Mouse (Mus musculus) lung, adult 2 months (tissue): ENCODE measurements at regions not wholly inside any gene's neighbourhood (a gene's known extent, or its start where the extent isn't known, plus 50 kb on each side); places are given as distances from the start of the nearest gene placed in this dataset.

Experiments
- DNase-seq: peaks from one replicate; pipeline ENCODE4 v3.0.0; 2022
- H3K4me1 ChIP-seq: fragments of 200-500 bp; 2 replicates; pipeline ENCODE4 v1.6.1; 2011; ENCODE audit warnings: low read length; ENCODE audit not compliant: control insufficient read depth, insufficient read depth
- H3K4me3 ChIP-seq: fragments of 200-500 bp; replicated peaks from 2 replicates; pipeline ENCODE3; 2011; ENCODE audit warnings: low read depth, mild to moderate bottlenecking, control low read depth, low read length; ENCODE audit errors: extremely low read depth
- CTCF ChIP-seq: fragments of 200-500 bp; IDR thresholded peaks from 2 replicates; pipeline ENCODE4 v1.5.1; 2011; ENCODE audit warnings: mild to moderate bottlenecking, low read length, control low read depth; ENCODE audit not compliant: insufficient read depth
- POLR2A ChIP-seq: fragments of 200-500 bp; IDR thresholded peaks from 2 replicates; pipeline ENCODE4 v1.6.1; 2011; ENCODE audit warnings: low read depth, mild to moderate bottlenecking, control low read depth, low read length, borderline replicate concordance; ENCODE audit errors: extremely low read depth
- WGBS: fragments of 180-500 bp; shearing (Covaris S2); methylation state at CpG from one replicate; pipeline ENCODE4 v1.1.7; 2018; 5-methylcytosine and 5-hydroxymethylcytosine counted together

DNA sequence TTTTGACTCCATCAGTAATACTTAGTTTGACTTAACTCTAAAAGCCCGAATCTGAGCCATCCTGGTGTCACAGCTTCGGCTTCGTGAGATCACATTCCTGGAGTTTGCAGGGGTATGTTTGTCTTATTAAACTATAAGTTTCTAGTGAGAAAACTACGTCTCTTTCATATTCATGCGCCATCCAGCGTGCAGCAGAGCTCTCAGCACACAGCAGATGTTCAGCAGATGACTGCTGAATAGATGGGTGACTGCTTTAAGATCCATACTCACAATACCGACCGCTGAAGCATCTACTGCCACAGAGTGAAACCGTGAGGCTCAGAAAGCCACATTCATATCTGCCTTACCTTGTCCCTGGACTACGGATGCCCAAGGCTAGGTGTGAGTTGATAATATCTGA lies 403.8 kb upstream of the Slc30a5 start:
- Histone ChIP-seq H3K4me1 (no peaks in the 10 kb centered on the region; the same call in 1 of the 2 replicates), H3K4me3 (no peak overlapping the region)
- no peak for TF ChIP-seq POLR2A
- no peak for TF ChIP-seq CTCF
- 80% methylated on average over 10 of the region's 10 CpGs for WGBS
- no peak for DNase-seq

DNA sequence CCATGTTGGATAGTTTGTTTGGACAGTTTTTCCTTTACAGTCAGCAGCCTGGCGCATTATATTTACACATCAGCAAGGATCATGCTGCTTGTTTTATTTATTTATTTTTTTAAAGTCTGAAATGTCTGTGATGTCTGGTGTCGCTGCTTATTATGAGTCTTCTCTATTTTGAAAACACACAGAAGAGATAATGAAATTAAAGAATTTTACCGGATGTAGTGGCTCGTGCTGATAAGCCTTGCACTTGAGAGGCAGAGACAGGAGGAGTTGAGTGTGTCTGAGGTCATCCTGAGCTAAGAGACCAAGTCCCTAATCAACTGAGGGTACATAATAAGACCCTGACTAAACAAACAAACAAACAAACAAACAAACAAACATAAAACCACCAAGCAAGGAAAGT lies 402.6 kb upstream of the Slc30a5 start:
- TF ChIP-seq CTCF (no peak), POLR2A (no peak)
- 65% methylated on average over 4 of the region's 4 CpGs for WGBS
- DNase-seq: no peak
- Histone ChIP-seq H3K4me1 (no peaks in the 10 kb centered on the region; the same call in 1 of the 2 replicates), H3K4me3 (no peak overlapping the region)

DNA sequence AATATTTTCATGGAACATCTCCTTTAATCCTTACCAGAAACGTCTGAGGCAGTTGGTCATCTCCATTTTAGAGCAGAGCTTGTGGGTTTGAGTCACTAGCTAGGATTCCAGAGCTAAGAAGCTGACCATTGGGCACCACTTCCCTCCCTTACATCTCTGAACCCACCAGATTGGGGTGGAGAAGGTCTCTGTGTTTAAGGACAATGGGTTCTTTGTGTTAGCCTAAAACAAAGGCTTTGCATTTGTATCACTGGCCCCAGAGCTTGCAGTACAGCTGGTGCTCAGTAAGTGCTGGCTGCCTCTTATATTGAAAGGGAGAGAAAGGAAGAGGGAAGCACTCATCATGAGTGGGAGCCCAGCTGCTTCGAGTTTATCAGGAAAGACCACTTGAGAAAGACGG lies 401.9 kb upstream of the Slc30a5 start:
- H3K4me3 ChIP-seq: no peak overlapping the region
- TF ChIP-seq POLR2A: no peak
- TF ChIP-seq CTCF: no peak
- 39% methylated on average over 3 of the region's 3 CpGs for WGBS
- H3K4me1 ChIP-seq: no peaks in the 10 kb centered on the region; the same call in 1 of the 2 replicates
- no peak for DNase-seq

DNA sequence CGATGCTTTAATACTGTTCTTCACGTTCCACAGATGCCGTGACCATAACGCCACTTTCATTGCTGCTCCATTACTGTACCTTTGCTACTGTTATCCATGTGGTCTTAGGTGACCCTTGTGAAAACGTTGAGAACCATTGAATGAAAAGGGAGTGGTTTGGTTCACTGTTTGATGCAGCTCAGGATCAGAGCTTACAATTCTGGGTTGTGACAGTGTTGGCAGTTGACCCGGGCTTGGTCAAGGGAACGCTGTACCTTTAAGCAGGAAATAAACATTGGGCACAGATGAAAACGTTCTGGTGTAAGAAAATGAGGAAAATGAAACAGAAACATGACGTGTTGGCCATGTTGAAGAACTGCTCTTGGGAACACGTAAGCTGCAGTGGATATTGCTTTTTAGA lies 401.3 kb upstream of the Slc30a5 start:
- Histone ChIP-seq H3K4me3 (no peak overlapping the region), H3K4me1 (no peaks in the 10 kb centered on the region; the same call in 1 of the 2 replicates)
- WGBS: 72% methylated on average over 10 of the region's 10 CpGs
- TF ChIP-seq POLR2A: no peak
- TF ChIP-seq CTCF: no peak
- no peak for DNase-seq

DNA sequence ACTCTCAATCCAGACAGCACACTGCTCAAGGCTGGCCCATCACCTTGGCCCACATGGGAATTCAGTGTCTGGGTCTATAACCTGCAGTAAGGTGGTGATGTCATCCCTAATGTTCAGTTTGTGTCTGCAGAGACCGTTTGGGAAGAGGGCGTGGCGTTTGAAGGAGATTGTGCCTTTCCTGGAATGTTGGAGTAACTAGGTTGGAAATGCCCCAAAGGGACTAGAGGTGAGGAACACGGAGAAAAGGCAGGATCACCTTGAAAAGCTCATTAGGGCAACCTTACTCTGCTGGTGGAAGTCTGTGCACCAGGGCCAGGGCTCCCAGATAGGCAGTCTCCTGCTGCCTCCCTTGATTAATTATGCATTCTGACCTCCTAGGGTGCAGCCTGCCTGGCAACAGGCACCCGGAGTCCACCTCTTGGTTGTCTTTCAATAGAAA lies 400.6 kb upstream of the Slc30a5 start:
- DNase-seq: no peak
- 30% methylated on average over 5 of the region's 5 CpGs for WGBS
- no peaks in the 10 kb centered on the region; the same call in 1 of the 2 replicates for H3K4me1 ChIP-seq
- no peak for TF ChIP-seq CTCF
- no peak for TF ChIP-seq POLR2A
- no peak overlapping the region for H3K4me3 ChIP-seq

DNA sequence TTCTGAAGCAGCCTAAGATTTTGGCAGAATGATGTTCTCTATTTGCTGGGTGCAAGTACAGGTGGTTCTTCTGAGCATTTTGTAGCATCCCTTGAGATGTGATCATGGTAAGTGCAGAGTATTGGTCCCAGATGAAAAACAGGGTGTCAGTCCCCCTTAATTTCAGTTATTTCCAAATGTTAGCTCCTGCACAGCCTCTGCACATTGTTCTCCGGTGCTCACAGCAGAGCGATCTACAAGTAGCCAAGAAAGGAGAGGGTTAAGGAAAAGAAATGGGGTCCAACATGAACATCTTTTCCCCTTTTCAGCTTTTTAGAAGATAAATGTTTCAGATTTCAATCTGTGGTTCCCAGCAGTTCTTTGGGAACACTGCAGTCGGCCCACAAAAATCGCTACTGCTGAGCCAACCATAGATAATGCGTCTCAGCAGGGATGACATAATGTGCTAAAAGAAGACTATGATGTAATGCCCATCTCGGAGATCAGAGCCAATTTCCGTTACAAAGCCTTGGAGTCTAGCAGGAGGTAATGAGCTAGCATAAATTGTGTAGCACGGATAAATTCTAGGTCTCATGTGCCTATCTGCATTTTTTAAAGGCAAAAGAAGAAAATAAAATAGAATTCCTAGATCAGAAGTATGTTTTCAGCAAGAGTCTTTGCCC lies 400.1 kb upstream of the Slc30a5 start:
- 37% methylated on average over 8 of the region's 8 CpGs for WGBS
- no peak for DNase-seq

DNA sequence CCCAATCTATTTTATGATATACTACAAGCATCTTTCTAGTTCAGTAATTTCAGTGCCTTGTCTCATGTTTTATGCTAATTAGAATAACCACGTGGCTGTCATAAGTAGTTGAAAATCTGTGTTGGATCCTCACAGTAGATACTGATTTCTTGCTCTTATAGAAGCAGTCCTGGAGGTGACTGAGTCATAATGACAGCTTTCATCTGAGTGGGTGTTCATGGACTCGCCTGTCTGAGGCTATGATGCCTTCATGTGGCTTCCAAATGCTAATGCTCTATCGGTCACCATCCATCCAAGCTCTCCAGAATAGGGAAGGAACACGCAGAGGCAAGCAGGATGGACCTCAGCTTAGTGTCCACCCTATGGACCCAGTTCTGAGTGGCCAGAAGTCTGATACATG lies 396.6 kb upstream of the Slc30a5 start:
- TF ChIP-seq CTCF (no peak), POLR2A (no peak)
- Histone ChIP-seq H3K4me3 (no peak overlapping the region), H3K4me1 (no peaks in the 10 kb centered on the region; the same call in 1 of the 2 replicates)
- WGBS: 74% methylated on average over 4 of the region's 4 CpGs
- DNase-seq: no peak

More for the DNA sequence above, 400.1 kb upstream of the Slc30a5 start:
- TF ChIP-seq POLR2A (no peak), CTCF (no peak)
- Histone ChIP-seq H3K4me1 (no peaks in the 10 kb centered on the region; the same call in 1 of the 2 replicates), H3K4me3 (no peak overlapping the region)

DNA sequence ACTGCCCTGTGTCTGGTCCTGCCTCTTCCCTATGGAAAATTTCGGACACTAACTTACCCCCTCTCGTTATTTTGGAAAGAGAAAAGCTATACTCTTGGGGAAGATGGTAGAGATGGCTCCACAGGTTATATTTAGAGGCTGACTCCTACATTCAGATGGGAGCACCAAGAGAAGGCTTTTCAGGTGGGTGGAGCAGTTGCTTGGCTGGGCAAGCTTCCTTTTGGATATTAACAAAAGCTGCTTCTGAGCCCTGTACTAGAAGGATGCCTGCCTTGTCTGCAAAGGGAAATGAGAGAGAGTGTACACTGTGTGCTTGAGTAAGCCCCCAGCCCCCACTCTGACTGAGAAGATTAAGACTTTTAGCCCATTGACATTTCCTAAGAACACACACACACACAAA lies 392.1 kb upstream of the Slc30a5 start:
- no peak overlapping the region for H3K4me3 ChIP-seq
- TF ChIP-seq CTCF (no peak), POLR2A (no peak)
- DNase-seq: no peak
- WGBS: 70% methylated on average over 2 of the region's 2 CpGs
- no peaks in the 10 kb centered on the region for H3K4me1 ChIP-seq

DNA sequence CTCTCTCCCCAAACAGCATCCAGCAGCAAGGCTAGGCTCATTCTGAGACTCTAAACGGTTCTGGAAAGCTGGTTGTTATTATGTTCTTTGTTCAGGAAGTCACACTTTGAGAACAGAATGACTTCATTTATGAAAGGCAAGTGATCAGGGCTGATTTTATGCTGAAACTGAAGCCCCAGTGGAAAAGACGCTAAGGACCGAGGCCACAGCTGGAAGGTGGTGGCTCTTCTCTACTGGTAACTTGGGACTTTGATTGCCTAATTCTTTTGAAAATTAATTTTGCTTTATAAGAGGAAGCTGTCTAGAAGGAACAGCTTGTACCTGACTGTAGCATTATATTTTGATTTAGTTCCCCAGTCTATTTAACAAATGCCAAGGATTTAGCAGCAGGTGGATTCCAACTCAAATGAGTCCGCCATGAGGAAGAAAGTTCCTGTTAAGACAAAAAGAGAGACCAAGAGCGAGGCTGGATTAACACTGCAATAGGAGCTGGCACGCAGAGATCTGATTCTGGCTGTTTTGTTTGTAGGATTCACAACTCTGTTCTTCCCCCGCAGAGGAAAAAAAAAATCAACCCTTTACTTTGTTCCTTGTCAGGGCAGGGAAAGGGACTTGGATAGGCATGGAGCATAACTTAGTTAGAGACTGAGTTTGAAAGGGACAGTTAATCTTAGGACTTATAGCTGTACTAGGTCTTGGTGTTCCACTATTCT lies 388.3 kb upstream of the Slc30a5 start:
- H3K4me3 ChIP-seq: no peak overlapping the region
- 77% methylated on average over 7 of the region's 7 CpGs for WGBS
- TF ChIP-seq POLR2A: no peak
- no peak for TF ChIP-seq CTCF
- no peaks in the 10 kb centered on the region for H3K4me1 ChIP-seq
- no peak for DNase-seq

DNA sequence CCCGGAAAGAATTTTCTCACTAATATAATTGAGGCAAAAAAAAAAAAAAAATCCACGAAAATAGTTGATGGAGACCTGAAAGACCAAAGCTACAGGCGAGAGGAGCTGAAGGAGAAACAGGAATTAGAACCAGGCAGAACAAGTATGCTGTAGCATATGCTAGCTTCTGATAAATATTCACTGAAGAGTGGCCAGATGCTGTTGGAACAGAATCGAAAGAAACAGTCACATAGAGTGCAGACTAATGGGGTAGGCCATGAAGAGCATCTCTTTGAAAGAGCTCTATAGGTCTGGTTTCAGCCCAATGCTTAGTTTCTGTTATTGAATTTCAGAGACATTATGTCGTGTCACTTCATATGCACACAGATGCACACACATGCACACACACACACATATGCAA lies 386.3 kb upstream of the Slc30a5 start:
- no peak for TF ChIP-seq POLR2A
- no peak for TF ChIP-seq CTCF
- WGBS: 86% methylated on average over 5 of the region's 5 CpGs

More for the DNA sequence above, 386.3 kb upstream of the Slc30a5 start:
- no peaks in the 10 kb centered on the region for H3K4me1 ChIP-seq
- H3K4me3 ChIP-seq: no peak overlapping the region
- no peak for DNase-seq
